Mouse (Mus musculus): Measurements from ENCODE around the gene Foxp1. TPM values are rescaled to one million over a fixed set of nuclear protein-coding genes. Genes with fewer than 3 reads are reported as not detected.
A peak's percentile ranks its signal among the peaks of the same experiment; 100 is the strongest.

The Foxp1 gene
- total RNA-seq, 2 experiments from 2014 or later, result 29.4 to 32.8 TPM

DNA sequence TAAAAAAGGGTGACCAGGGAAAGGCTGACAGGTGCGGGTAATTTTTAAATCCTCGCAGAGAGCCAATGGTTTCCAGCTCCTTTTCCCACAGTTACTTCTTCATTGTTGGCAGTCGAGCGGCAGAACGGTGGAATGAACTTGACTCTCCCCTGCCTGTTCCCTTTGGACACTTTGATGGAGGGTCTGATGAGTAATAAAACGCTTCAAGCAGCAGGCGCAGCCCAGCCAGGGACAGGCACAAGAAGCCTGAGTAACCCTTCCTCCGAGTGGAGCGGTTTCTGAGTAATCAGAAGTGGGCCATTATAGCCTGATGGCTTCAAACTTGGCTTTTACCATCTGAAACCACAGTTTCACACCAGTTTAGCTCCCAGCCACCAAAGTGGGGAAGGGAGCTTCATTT is 503.3 kb downstream of the Foxp1 start:
- peak in 1 of 2 experiments; percentile 20 for DNase-seq

DNA sequence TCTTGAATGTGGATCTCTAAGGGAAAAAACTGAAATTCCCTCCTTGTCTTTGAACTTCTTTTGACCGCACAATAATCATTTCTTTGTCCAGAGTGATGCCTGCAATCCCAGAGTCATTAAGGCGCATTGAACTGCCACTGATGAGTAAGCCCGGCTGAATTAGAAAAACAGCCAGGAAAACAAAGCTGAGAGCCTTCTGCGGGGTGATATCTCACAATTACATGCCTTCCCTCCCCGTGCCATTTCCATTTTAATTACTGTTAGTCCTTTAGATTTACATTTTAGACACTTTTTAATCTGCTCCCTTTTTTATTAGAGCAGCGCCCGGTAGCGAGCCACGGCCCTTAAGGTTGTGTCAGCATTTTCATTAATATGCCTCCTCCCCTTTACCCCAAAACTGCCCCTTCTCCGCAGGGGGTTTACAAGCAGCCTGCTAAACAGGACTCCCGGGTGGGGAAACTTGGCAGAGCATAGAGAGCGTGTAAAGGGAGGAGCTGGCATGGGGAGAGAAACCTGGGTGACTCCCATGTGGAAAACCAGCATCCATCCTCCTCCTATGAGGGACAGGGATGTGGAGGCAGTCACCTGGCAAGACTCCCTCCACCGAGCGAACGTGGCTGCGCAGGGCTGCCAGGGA is 508.5 kb downstream of the Foxp1 start:
- peak in 1 of 2 experiments; percentile 28 for DNase-seq

DNA sequence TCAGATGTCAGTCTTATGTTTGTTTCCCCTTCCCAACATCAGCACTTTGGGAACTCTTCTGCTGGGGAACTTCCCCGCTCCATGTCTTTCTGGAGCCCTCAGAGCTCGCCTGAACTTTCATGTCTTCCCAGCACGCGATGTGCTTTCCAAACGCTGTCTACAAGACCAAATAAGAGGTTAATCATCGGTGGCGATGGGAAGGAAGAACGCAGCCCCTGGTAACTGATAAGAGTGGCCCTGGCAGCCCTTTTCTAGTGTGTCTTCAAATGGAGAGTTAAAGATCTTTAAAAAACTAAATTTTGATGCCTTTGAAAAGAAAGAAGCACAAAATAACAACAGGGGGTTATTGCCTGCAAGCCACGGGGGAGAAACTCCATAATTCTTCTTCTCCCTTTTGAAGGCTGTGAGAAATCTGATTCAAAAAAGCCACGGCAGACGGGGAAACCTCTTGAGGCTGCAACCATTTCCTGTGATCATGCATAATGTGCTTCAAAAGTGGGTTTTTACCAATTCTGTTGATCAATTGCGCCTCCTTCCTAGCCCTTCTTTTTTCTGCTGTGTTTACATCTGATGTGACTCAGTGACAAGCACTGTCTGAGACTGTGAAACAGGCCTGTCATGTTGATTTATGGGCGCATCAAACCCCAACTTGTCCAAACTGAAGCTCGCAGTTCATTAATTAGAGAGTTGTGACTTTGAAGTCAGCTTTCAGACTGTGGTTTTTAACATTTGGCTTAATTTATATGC is 509.2 kb downstream of the Foxp1 start:
- DNase-seq, result no peak

DNA sequence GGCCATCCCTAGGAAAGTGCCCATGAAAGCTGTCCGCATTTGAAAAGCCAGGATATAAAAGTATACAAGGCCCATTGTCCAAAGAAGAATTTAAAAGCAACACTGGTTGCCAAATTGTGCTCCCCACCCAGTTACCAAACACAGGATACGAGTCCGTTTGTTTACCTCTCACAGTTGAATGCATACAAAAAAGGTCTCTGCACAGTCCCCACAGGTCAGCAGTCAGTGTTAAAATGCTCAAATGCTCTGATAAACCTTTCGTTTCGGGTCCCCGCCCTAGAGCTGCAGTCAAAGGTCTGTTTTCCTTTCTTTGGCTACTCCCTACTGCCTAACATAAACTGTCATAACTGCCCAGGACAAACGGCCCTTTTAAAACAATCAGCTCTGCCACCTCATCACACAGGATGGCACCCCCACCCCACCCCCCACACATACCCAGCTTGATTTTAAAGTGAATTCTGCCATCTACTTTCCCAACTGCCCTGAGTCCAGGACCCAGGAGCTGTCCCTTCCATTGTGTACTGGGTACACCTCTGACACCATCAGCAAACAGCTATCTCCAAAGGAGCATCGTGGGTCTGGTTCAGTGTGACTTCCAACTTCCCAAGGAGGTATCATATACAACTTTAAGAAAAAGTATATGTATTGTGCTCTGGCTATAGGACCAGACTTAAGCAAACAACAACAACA is 510.5 kb downstream of the Foxp1 start:
- DNase-seq, result peak in 1 of 2 experiments; percentile 74

DNA sequence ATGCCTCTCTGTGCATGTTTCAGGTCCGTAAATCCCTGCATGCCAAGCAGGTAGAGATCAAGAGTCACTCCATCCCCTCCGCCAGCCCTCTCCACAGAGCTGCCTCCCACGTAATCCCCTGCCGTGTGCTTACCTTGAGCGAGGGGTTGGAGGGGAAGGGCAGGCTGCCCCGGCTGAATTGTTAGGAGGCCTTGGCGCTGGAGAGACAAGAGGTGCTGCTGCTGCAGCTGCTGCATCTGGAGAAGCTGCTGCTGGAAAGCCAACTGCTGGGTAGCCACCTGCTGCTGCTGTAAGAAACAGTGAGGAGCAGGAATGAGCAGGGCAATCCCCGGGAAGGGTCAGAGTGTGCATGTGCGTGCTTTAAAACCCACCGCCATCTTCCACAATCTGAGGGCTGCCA is 512.8 kb downstream of the Foxp1 start:
- DNase-seq, result no peak

DNA sequence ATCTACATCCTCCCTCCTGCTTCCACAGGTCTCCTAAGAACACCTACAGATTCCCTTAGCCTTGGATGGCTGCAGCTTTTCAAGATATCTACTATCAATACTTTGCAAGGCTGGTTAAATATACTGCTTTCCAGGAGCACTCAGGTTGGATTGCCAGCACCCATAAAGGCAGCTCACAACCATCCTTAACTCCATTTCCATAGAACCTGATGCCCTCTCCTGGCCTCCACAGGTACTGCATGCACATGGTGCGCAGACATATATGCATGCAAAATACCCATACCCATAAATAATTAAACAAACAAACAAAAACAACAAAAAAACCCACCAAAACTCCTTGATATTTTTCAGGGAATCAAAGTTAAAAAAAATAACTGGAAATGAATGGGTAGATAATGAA is 514.0 kb downstream of the Foxp1 start:
- DNase-seq, result no peak

DNA sequence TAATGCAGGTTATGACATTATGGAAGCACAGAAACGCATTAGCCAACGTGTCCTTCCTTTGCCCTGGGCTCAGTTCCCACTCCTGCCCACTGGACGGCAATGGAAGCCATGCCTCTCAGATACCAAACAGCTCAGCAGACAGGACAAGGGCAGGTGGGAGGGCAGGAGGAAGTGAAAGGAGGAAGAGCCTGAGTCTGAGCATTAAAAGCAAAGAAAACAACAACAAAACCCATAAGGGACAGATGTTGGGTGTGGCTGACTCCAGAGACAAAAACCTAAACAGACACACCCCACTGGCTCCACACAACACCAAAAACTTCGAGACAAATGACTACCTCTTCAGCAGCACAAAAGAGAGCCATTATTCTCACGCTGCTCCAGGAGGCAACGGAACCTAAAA is 515.0 kb downstream of the Foxp1 start:
- peak in 1 of 2 experiments; percentile 60 for DNase-seq

DNA sequence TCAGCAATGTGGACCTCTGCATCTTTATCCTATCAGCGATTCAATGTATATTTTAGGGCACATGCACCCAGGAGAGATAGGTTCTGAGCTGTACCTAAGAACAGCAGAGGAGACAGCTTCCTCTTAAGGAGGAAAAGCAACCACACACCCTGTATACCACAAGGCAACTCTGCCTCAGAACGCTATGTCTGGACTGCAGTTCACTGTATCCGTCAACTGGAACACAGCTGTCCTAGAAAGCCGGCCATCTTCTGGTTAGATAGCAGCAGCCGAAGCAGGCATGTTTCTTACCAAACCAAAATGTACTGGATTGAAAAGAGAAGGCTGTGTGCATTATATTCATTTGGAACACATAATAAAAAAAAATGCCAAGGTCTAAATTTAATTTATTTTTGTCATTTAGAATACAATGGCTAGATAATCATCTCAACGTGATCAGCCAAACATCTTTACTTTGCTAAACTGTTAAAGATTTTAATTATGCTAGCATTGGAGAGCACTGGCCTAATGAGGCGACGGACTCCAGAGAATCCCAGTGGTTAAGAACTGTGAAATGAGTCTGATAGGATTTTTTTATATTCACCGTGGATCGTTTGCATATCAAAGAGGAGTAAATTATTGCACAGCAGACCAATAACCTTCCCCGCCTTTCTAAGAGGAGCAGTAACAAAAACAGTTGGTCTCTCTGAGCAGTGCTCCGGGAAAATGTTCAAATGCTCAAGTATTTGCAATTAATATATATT is 518.1 kb downstream of the Foxp1 start:
- DNase-seq, result no peak

DNA sequence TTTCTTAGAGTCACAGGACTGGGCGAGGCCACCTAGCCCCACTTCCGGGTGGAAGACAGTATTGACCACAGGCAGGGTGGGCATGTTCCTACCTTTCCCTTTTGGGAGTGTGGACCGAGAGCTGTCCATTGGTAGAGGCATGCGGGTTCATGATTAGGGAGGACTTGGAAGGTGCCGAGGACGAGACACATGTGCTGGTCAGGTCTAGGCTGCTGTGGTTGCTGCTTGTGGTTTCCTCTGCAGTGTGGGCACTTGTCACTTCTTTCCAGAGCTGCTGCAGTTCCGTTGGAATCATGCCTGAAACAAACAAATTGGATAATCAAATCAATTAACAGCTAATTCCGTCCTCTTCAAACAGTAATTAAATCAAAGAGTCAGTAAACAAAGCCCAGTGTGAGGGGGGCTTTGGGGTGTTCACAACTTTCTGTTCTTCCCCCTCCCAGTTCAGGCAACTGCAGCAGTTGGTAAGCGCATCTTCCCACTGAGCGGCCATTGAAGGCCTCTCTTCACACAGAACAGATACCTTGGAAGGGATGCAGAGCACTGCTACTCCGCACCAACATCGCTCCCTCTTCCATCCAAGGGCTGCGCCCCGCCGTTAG is 519.3 kb downstream of the Foxp1 start:
- no peak for DNase-seq

DNA sequence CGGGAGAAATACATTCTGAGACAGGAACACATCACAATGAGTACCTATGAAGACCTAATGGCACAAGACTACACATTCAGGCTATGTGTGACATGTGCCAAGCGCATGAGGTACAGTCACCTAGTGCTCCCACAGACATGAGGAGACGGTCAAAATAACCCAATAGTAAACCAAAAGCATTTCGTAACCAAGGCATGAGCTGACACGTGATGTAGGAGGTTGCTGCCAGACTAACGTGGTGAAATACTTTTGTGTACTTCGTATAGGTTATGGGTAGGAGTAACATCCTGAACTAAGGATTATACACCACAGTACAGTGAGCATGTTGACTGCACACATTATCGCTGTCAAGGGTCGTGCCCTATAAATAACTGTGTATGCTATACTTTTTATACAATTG is 520.9 kb downstream of the Foxp1 start:
- no peak for DNase-seq

DNA sequence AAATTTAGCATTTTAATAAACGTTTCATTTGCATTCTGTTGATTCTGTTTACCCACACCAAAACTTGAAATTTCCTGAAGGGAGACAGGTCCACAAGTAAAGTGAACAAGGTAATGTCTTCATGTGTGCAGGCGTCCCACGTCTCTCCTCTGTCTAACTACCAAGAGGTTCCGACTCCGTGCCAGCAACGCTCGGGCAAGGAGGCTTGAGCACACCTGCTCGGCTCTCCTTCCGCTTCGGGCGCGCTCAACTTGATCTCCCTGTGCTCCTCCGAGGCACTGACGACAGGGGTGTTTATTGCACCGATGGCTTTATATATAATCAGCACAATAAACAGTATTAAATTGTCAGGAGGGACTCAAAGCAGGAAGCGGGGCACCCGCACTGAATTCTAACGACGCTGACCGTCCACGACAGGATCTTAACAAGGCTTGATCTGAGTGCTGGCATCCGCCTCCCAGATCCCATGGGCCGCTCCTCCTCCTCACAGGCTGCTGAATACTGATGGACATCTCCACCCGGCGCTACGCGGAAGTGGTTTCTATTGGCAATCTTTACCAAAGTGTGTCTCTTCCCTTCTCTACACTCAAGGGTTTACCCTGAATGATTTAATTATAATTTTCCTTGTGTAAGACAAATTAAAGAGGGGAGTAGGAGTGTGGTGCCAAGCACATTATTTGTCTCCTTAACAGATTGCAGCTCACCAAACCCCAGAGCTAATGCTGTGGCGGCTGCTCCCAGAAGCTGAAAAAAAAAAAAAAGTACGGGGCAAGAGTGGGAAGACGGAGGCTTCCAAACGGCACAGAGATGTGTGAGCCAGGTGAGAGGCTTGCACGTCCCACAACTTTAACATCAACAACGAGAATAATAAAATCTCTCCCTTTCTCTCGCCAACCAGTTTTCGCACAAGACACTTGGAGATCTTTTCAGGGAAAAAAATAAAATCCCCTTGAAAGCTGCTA is 523.3 kb downstream of the Foxp1 start:
- DNase-seq, result no peak

DNA sequence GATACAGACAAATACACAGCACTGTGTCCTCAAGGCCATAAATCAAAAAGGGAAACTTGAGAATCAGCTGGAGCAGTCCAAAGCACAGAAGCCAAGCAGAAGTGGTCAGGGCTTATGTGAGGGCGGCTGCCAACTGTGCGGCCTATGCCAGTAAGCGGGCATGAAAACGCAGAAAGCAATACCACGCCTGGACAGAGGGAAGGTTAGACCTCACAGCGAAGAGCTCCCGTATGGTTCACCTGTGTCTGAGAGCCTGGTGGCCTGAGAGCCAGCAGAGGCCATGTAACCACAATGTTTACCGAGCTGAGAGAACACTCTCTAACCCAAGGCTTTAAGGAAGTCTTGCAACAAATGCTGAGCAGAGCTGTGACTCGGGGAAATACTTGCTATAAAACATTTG is 524.8 kb downstream of the Foxp1 start:
- peak in 1 of 2 experiments; percentile 58 for DNase-seq

DNA sequence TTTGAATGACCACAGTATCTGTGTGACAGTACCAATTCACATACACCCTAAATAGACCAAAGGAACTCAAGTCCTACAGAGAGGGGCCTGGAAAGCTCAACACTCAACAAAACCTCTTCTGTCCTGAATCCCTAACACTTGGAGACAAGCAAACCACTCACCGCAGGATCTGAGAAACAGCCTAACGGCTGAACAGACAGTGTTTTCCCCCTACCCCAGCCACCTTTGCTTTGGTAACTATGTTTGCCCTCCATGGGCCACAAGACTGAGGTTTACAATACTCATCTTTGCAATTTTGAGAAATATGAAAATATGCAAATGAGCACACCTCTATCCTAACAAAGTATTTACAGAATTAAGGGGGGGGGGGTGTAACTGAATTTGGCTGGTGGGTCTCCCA is 525.7 kb downstream of the Foxp1 start:
- no peak for DNase-seq

DNA sequence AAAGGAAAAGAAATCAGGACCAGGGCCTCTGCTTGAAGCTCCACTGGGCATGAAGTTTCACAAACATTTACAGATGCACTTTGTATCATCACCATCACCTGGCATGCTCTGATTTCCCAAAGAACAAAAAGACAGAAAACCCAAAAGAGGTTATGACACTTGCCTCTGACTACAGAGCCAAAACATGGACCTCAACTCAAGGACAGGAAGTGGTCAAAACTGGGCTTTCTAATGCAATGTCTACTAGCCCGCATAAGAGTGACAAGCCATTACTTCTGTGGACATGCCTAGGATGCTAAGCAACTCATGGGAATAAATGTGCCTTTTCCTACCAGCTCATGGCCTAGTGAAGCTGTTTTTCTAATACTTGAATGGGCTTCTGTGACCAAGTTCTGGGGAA is 526.2 kb downstream of the Foxp1 start:
- no peak for DNase-seq

DNA sequence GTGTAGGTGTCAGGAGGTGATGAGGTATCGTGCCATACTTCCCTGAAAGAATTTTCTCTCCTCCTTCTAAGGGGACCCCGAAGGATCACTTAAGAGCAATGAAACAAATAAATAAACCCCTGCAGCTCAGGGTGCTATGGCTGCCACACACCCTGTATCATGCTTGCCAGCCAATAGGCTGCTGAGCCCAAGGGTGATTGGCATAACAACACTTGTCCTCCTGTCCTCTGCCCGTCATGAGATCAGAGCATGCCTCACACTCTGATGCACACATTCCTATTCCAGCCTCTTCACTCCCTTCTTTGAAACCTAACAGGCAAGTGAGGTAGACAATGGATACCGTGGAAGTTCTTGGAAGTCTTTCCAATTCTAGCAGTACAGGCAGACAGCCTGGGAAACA is 526.8 kb downstream of the Foxp1 start:
- no peak for DNase-seq

DNA sequence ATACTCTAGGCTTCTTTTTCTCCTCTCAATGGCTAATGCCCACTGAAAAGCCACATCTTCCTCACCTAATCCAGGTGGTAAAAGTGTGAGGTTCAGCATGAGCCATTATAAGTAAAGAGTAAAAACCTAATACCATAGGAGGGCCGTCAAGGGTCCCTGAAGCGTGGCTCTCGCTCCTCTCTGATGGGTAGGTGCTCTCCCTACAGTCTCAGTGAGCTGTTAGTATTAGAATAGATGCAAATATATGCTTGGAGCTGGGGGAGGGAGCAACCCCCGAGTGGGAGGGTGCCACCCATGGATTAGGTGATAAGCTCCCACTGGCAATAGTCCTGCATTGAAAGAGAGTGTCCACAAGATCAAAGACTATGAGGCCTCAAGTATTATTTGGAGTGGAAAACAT is 527.6 kb downstream of the Foxp1 start:
- DNase-seq, result no peak

DNA sequence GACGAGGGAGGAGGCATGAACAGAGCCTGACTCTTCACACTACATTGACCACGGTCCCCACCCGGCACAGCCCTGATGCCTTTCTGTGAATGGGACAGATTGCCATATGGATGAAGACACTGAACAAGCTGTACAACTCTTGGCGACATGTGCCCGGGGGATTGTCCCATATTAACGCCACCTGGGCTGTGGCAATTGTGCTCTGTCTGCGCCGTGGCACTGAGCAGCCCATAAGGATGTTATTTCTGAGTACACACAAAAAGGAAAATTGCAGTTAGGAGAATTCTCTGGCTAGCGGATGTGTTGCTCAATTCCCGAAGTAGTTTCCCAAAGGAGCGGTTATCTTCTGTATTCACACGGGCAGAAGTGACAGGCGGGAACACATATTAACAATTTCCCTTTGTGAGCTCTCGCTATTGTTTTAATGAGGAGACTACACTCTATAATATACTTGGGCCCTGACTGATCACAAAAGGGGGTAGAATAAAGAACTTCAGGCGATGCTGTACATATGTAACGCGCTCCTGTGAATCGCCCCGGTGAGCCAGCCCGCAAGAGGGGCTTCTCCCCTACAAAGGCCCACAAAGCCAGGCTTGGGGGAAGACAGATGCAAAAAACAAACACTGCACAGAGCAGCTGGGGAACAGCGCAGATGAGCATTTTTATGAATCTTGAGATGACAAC is 528.3 kb downstream of the Foxp1 start:
- DNase-seq, result peak; percentile 51 to 65

DNA sequence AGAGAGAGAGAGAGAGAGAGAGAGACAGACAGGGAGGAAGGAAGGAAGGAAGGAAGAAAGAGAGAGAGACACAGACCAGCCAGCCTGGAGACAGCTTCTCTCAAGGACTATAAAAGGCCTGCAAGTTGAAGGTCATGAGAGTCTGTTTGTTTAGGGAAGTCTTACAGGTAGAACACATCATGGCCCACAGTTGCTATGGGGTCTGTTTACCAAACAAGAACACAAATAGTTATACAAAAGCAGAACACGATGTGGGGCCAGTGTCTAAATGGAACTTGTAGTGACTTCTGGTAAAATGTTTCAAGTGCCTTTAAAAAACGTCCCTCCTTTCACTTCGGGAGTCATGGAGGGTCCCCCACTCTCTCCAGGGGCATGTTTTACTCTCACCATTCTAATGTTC is 529.3 kb downstream of the Foxp1 start:
- DNase-seq, result no peak

DNA sequence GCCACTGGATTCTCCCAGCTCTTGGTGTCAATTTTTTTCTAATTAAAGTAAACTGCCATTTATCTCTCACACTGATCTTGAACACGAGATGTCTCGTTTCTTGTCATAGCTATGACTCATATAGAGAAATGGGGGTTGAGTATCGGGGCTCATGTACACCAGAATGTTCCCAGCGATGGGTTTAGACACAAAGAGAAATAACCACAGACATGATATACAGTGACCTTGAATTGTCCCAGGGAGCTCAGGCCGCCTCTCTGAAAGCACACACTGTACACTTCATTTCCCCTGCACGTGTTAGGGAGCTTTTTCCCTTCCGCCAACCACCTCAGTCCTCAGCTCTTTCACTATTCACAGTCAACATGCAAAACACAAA is 529.8 kb downstream of the Foxp1 start:
- DNase-seq, result no peak
